Mouse (Mus musculus) telencephalon, adult 2 months (tissue): ENCODE data around the gene Tmprss5.

ENCODE experiments used
- DNase-seq: peaks from one replicate; pipeline ENCODE4 v3.0.0-alpha.2; 2011; ENCODE audit warnings: low read depth, low spot score

Gene Tmprss5

GRCm38 (mm10) chr9:49081107-49081506 is at the start of gene Tmprss5:
TSS of gene Tmprss5 (plus strand) at chr9:49081260.
- DNase-seq = no peak

- DNase-seq = no peak
Observed at GRCm38 (mm10) chr9:49034764-49035163, 46.3 kb upstream of the Tmprss5 start.

- DNase-seq = no peak
Observed at GRCm38 (mm10) chr9:49050901-49051300, 30.2 kb upstream of the Tmprss5 start.

GRCm38 (mm10) chr9:49051349-49051748 is 29.7 kb upstream of the Tmprss5 start:
- peak; percentile 36 for DNase-seq

GRCm38 (mm10) chr9:49054028-49054427 is 27.0 kb upstream of the Tmprss5 start:
- no peak for DNase-seq

- peak; percentile 95 for DNase-seq
Observed at GRCm38 (mm10) chr9:49055333-49056205, 25.5 kb upstream of the Tmprss5 start, which contains the start of gene Zw10. TSS of gene Zw10 (plus strand) at chr9:49055613.

- DNase-seq = no peak
Observed at GRCm38 (mm10) chr9:49076847-49077246, 4.2 kb upstream of the Tmprss5 start.

GRCm38 (mm10) chr9:49081561-49081960 is 501 bp downstream of the Tmprss5 start:
- peak; percentile 45 for DNase-seq

GRCm38 (mm10) chr9:49087317-49087716 is 6.3 kb downstream of the Tmprss5 start:
- no peak for DNase-seq

- DNase-seq = no peak
Observed at GRCm38 (mm10) chr9:49098871-49099270, 17.8 kb downstream of the Tmprss5 start.

- peak; percentile 39 for DNase-seq
Observed at GRCm38 (mm10) chr9:49102328-49102727, 21.3 kb downstream of the Tmprss5 start.

GRCm38 (mm10) chr9:49109101-49109500 is 28.0 kb downstream of the Tmprss5 start:
- no peak for DNase-seq

GRCm38 (mm10) chr9:49110476-49111220 is 29.6 kb downstream of the Tmprss5 start:
- no peak for DNase-seq

GRCm38 (mm10) chr9:49111296-49111695 is 30.2 kb downstream of the Tmprss5 start:
- DNase-seq = no peak

- no peak for DNase-seq
Observed at GRCm38 (mm10) chr9:49118271-49118825, 37.3 kb downstream of the Tmprss5 start.

- no peak for DNase-seq
Observed at GRCm38 (mm10) chr9:49119759-49120158, 38.7 kb downstream of the Tmprss5 start.

- no peak for DNase-seq
Observed at GRCm38 (mm10) chr9:49125706-49126105, 44.6 kb downstream of the Tmprss5 start.

- DNase-seq = no peak
Observed at GRCm38 (mm10) chr9:49130514-49131010, 49.5 kb downstream of the Tmprss5 start.

- no peak for DNase-seq
Observed at GRCm38 (mm10) chr9:49143841-49144240, 62.8 kb downstream of the Tmprss5 start.

GRCm38 (mm10) chr9:49145776-49146175 is 64.7 kb downstream of the Tmprss5 start:
- DNase-seq = no peak

- DNase-seq = no peak
Observed at GRCm38 (mm10) chr9:49147031-49147430, 66.0 kb downstream of the Tmprss5 start.
